Mouse (Mus musculus) forebrain, embryonic 11.5 days (tissue): Measurements from ENCODE around the gene Akap1. TPM values are rescaled to one million over a fixed set of nuclear protein-coding genes. Genes with fewer than 3 reads are reported as not detected.
"Not testable (repeated sequence)": the region's sequence is repeated elsewhere in the genome, so short reads cannot be mapped to it uniquely, and the experiment has no call there.

Source experiments
- ATAC-seq: fragments of 200-750 bp; cut with Nextera tagmentation; replicated peaks from 2 replicates; pipeline ENCODE4 v1.8.0; 2017; ENCODE audit warnings: moderate TSS enrichment; ENCODE audit not compliant: low FRiP score
- DNase-seq: peaks from one replicate; pipeline ENCODE4 v3.0.0-alpha.2; 2017; ENCODE audit warnings: low spot score
- H3K27ac ChIP-seq: fragments of 300-500 bp; sonication (generic); 2 replicates; pipeline ENCODE4 v1.5.1; 2014; ENCODE audit warnings: low read depth, low read length
- H3K27me3 ChIP-seq: fragments of 300-500 bp; sonication (generic); 2 replicates; pipeline ENCODE4 v1.6.1; 2014; ENCODE audit warnings: mild to moderate bottlenecking, low read length, mixed read lengths; ENCODE audit not compliant: control insufficient read depth, insufficient read depth
- H3K36me3 ChIP-seq: fragments of 300-500 bp; sonication (generic); 2 replicates; pipeline ENCODE4 v1.6.1; 2014; ENCODE audit warnings: mild to moderate bottlenecking, low read length, moderate library complexity, mixed read lengths; ENCODE audit not compliant: control insufficient read depth, insufficient read depth
- H3K4me1 ChIP-seq: fragments of 300-500 bp; sonication (generic); replicated peaks from 2 replicates; pipeline ENCODE4 v1.6.1; 2014; ENCODE audit warnings: low read length, mixed read lengths; ENCODE audit not compliant: control insufficient read depth, insufficient read depth
- H3K4me2 ChIP-seq: fragments of 300-500 bp; sonication (generic); 2 replicates; pipeline ENCODE4 v1.6.1; 2014; ENCODE audit warnings: low read depth, mild to moderate bottlenecking, low read length, moderate library complexity, mixed read lengths; ENCODE audit not compliant: severe bottlenecking
- H3K4me3 ChIP-seq: fragments of 300-500 bp; sonication (generic); 2 replicates; pipeline ENCODE4 v1.5.1; 2014; ENCODE audit warnings: low read depth, low read length
- H3K9ac ChIP-seq: fragments of 300-500 bp; sonication (generic); 2 replicates; pipeline ENCODE4 v1.6.1; 2014; ENCODE audit warnings: low read length
- H3K9me3 ChIP-seq: fragments of 300-500 bp; sonication (generic); 2 replicates; pipeline ENCODE4 v1.6.1; 2016; ENCODE audit warnings: low read length, mixed read lengths; ENCODE audit not compliant: control insufficient read depth
- WGBS: fragments of 180-500 bp; shearing (Covaris S2); extraction: QIAGEN DNeasy Blood & Tissue Kit; methylation state at CpG from one replicate; pipeline ENCODE4 v1.1.7; 2014; 5-methylcytosine and 5-hydroxymethylcytosine counted together
- polyA plus RNA-seq: library from polyadenylated mRNA; unstranded; fragments of >200 nt; fragmentation: Nextera tagmentation; extraction: Ambion mirVana; gene quantifications from 2 replicates; pipeline ENCODE4 v1.2.1, GENCODE M21; 2014

The Akap1 gene
- polyA plus RNA-seq, 1 experiment from 2014 or later = 16.1 TPM

DNA sequence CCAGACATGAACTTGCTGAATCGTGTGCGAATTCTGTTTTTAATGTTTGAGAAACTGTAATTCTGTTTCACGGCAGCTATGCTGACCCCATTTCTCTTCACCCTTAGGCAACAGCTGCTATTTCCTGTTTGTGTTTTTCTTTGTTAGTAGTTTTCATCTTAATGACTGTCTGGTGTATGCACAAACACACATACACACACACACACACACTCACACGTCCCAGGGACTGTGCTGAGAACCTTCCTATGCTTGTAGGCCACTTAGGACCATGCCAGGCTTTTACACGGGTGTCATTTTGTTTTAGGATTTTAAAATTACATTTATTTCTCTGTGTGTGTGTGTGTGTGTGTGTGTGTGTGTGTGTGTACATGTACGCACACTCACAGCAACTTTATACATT is 35.2 kb upstream of the Akap1 start:
- Histone ChIP-seq H3K4me3 (no peak overlapping the region), H3K27me3 (no peaks in the 10 kb centered on the region), H3K9me3 (no peaks in the 10 kb centered on the region), H3K4me1 (no peaks in the 10 kb centered on the region), H3K4me2 (no peak overlapping the region), H3K27ac (no peak overlapping the region), H3K36me3 (no peaks in the 10 kb centered on the region), H3K9ac (no peak overlapping the region)
- no peak for DNase-seq
- WGBS = 92% methylated on average over 6 of the region's 6 CpGs
- ATAC-seq = no peak

GRCm38 (mm10) chr11:88898380-88898763 is 34.0 kb upstream of the Akap1 start:
- Histone ChIP-seq H3K4me3 (no peak overlapping the region), H3K9me3 (no peaks in the 10 kb centered on the region), H3K4me1 (no peaks in the 10 kb centered on the region), H3K4me2 (no peak overlapping the region), H3K27me3 (no peaks in the 10 kb centered on the region), H3K27ac (no peak overlapping the region), H3K36me3 (no peaks in the 10 kb centered on the region), H3K9ac (no peak overlapping the region)
- 75% methylated on average over 4 of the region's 4 CpGs for WGBS
- ATAC-seq (no peak), DNase-seq (no peak)

- DNase-seq (peak; percentile 57), ATAC-seq (no peak)
- H3K4me3 ChIP-seq = no peak overlapping the region
- no peaks in the 10 kb centered on the region for H3K27me3 ChIP-seq
- no peak overlapping the region for H3K9ac ChIP-seq
- H3K9me3 ChIP-seq = no peaks in the 10 kb centered on the region
- no peaks in the 10 kb centered on the region for H3K4me1 ChIP-seq
- H3K36me3 ChIP-seq = no peaks in the 10 kb centered on the region
- H3K27ac ChIP-seq = no peak overlapping the region
- H3K4me2 ChIP-seq = no peak overlapping the region
- 53% methylated on average over 15 of the region's 15 CpGs for WGBS
Observed at GRCm38 (mm10) chr11:88897624-88898379, 33.4 kb upstream of the Akap1 start.

DNA sequence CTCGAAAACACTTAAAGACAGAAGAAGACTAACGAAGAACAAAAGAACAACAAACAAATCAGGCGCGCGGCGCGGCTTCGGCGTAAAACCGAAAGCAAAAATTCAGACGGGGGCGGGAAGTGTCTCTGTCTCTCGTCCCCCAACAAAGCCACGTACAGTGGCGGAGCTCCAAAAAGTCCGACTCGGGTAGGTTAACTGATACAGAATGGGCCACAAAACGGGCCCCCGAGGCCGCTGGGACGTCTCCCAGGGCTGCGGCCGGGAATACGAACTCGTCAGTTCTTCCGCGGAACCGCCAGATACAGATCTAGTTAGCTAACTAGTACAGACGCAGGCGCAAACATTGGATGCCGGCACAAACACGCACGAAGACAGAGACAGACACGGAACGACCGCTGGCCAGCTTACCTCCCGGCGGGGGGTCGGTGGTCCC is 31.4 kb upstream of the Akap1 start:
- H3K4me1 ChIP-seq, H3K9me3 ChIP-seq, ATAC-seq, H3K36me3 ChIP-seq, DNase-seq, H3K27ac ChIP-seq, H3K27me3 ChIP-seq, H3K9ac ChIP-seq: not testable (repeated sequence)
- 39% methylated on average over 20 of the region's 39 CpGs for WGBS
- Histone ChIP-seq H3K4me3 (peak overlapping the region; percentile 17; the same call in 1 of the 2 replicates), H3K4me2 (peak overlapping the region; percentile 34; the same call in 1 of the 2 replicates)

DNA sequence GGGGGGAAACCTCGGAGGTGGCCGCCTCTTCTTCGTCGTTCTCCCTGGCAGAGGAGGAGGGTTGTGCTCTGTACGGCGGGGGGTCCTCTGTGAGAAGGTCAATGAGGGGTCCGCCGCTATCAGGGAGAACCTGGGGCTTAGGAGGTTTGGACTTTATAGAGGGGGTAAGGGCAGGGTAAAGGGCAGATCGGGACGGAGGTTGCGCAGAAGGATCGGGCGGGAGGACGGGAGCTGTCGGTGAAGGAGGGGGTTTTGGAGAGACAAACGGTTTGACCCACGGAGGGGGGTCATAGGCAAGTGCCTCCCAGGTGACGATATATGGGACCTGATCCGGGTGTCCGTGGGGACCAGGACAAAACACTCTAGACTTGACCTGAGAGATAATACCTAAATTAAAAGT is 30.8 kb upstream of the Akap1 start:
- not testable (repeated sequence) for H3K4me2 ChIP-seq, H3K27ac ChIP-seq, H3K9ac ChIP-seq, H3K36me3 ChIP-seq, H3K4me3 ChIP-seq, ATAC-seq, H3K4me1 ChIP-seq, H3K9me3 ChIP-seq, DNase-seq, H3K27me3 ChIP-seq
- 44% methylated on average over 14 of the region's 20 CpGs for WGBS

DNA sequence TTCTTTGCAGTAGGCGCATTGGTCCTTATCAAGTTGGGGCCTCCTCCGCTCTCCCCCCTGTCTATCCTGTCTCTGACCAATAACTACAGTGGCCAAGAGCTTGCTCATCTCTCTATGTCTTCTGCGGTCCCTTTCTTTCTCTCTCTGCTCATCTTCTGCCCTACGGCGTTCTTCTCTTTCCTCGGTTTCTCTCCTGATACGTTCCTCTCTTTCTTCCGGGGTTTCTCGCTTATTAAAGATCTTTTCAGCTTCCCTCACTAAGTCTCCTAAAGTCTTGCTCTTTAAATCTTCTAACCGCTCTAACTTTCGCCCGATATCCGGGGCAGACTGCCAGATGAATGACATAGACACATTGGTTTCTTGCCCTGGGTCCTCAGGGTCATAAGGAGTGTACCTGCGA is 29.9 kb upstream of the Akap1 start:
- not testable (repeated sequence) for H3K36me3 ChIP-seq, H3K4me3 ChIP-seq, H3K27ac ChIP-seq, H3K4me2 ChIP-seq, H3K27me3 ChIP-seq, H3K4me1 ChIP-seq, ATAC-seq, DNase-seq, H3K9me3 ChIP-seq, H3K9ac ChIP-seq
- WGBS = 95% methylated on average over 11 of the region's 14 CpGs

GRCm38 (mm10) chr11:88893501-88893900 is 29.1 kb upstream of the Akap1 start:
- not testable (repeated sequence) for H3K4me1 ChIP-seq, H3K4me2 ChIP-seq, DNase-seq, H3K9me3 ChIP-seq, ATAC-seq, H3K9ac ChIP-seq, H3K27me3 ChIP-seq, H3K36me3 ChIP-seq, H3K27ac ChIP-seq, H3K4me3 ChIP-seq
- 100% methylated on average over 2 of the region's 8 CpGs for WGBS

- not testable (repeated sequence) for DNase-seq, H3K4me1 ChIP-seq, H3K9me3 ChIP-seq, H3K27me3 ChIP-seq, H3K4me3 ChIP-seq, H3K9ac ChIP-seq, H3K4me2 ChIP-seq, H3K27ac ChIP-seq, ATAC-seq, H3K36me3 ChIP-seq
- 95% methylated on average over 22 of the region's 24 CpGs for WGBS
Observed at GRCm38 (mm10) chr11:88892789-88893188, 28.4 kb upstream of the Akap1 start.

DNA sequence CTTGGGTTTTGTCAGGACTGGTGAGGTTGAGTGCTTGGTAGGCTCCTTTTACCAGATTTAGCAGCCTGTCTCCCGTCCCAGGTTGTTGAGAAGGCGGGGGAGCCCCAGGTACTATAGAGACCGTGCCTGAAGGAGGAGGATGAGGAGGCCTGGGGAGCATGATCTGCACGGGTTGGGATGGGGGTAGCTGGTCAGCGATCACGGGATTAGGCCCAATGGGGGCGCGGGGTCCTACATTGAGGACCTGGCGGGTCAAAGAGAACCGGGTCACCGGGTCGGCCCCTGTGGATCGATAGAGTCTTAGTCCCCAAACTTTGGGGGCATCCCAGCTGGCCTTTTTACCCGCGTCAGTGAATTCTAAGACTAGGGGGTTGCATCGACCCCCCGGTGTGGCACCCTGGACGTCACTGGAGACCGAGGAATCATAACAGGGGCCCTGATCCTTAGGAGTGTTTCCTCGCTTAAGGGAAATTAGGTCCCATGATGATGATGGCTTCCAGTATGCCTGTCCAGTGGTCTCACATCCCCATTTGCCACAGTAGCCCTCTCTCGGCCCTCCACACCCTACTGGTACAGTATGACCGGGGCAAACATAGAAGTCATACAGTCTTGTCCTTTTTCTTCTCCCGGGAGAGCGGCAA is 27.7 kb upstream of the Akap1 start:
- not testable (repeated sequence) for H3K4me2 ChIP-seq, H3K27me3 ChIP-seq, DNase-seq, H3K9ac ChIP-seq, H3K4me3 ChIP-seq, H3K27ac ChIP-seq, H3K36me3 ChIP-seq, ATAC-seq, H3K9me3 ChIP-seq, H3K4me1 ChIP-seq
- WGBS = 96% methylated on average over 18 of the region's 24 CpGs
